Mouse (Mus musculus): Measurements from ENCODE around the gene E2f1. TPM values are rescaled to one million over a fixed set of nuclear protein-coding genes. Genes with fewer than 3 reads are reported as not detected.

E2f1 gene
- total RNA-seq, 2 experiments from 2014 or later = 4.4 to 4.7 TPM

Other genes starting within 250 kb of the E2f1 start
- gene Cdk5rap1, start 196.9 kb downstream of the E2f1 start, total RNA-seq (2021) = 10 to 100 TPM; 14.8 to 14.9 TPM
- gene Snta1, start 161.8 kb downstream of the E2f1 start, total RNA-seq (2021) = 10 to 100 TPM; 45.3 to 47.7 TPM
- 10 to 100 TPM; 47.9 to 48.9 TPM for gene Cbfa2t2, start 133.4 kb downstream of the E2f1 start, total RNA-seq (2021)
- gene 1700003F12Rik, start 22.8 kb downstream of the E2f1 start, total RNA-seq (2021) = under 1 TPM in 1 of 2 experiments, not detected in 1; 0.47 TPM
- not detected for gene Actl10, start 18.1 kb downstream of the E2f1 start, total RNA-seq (2021)
- gene Necab3, start 11.0 kb downstream of the E2f1 start, total RNA-seq (2021) = 10 to 100 TPM; 20.9 to 26.5 TPM
- 10 to 100 TPM in 1 of 2 experiments, 1 to 10 TPM in 1; 10.0 to 10.8 TPM for gene Pxmp4, start 33.8 kb upstream of the E2f1 start, total RNA-seq (2021)
- gene Zfp341, start 43.4 kb upstream of the E2f1 start, total RNA-seq (2021) = 10 to 100 TPM in 1 of 2 experiments, 1 to 10 TPM in 1; 9.4 to 10.6 TPM
- not detected for gene 4930519P11Rik, start 43.5 kb upstream of the E2f1 start, total RNA-seq (2021)
- 100 to 1,000 TPM; 222 to 223 TPM for gene Chmp4b, start 81.8 kb upstream of the E2f1 start, total RNA-seq (2021)
- not detected for gene Gm14214, start 200.1 kb upstream of the E2f1 start, total RNA-seq (2021)
- gene Raly, start 221.2 kb upstream of the E2f1 start, total RNA-seq (2021) = 10 to 100 TPM; 67.1 to 73.5 TPM
- gene a, start 221.5 kb upstream of the E2f1 start, total RNA-seq (2021) = not detected